Comparison of ENCODE assay signal across 8 mouse cellular contexts in the genomic region with DNA sequence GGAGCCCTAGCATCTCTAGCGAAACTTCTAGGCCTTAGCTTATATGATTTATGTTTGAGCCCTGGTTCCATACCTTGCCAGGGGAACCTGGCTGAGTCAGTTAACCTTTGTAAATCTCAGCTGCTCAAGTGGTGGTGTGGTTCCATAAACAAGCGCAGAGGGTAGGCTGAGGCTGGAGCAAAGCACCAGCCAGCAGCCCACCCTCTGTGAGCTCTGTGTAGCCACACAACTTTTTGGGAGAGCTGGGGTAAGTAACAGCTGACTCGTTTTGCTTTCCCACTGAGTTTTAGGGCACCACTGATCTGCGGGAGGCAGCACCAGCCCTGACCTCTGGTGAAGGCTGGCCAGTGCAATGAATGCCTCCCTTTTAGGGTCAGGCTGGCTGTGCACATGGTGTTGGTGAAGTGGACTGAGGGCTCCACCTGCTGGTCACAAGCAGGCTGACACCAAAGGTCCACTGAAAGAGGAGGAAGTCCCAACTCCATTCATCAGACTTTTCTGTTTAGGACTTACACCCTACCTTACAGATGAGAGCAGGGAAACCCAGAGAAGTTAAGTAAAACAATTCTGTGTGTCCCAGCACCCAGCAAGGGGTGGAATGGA. TPM values are rescaled to one million over a fixed set of nuclear protein-coding genes. Genes with fewer than 3 reads are reported as not detected.
DNase-seq lines count a peak whose midpoint lies in the region; ATAC-seq and TF ChIP-seq lines count a peak whose summit lies in the region.

No protein-coding gene starts in this region.

- no peak overlapping the region for H3K9ac ChIP-seq in hindbrain, embryonic 11.5 days (ENCODE audit: low read depth, low read length)
- H3K9ac ChIP-seq in lung, embryonic 16.5 days (ENCODE audit: low read length) = no peak overlapping the region

- no peak overlapping the region for H3K4me2 ChIP-seq in hindbrain, embryonic 11.5 days (replicated peaks; ENCODE audit: low read depth, low read length)
- H3K4me2 ChIP-seq in lung, embryonic 16.5 days (ENCODE audit: low read depth, low read length) = no peak overlapping the region

- H3K27me3 ChIP-seq in forebrain, embryonic 10.5 days (ENCODE audit: poor library complexity, severe bottlenecking) = no peaks in the 10 kb centered on the region
- H3K27me3 ChIP-seq in hindbrain, embryonic 11.5 days (ENCODE audit: control insufficient read depth, insufficient read depth, low read length) = no peaks in the 10 kb centered on the region
- H3K27me3 ChIP-seq in lung, embryonic 16.5 days (ENCODE audit: control insufficient read depth, insufficient read depth, low read depth, low read length) = no peaks in the 10 kb centered on the region

- H3K27ac ChIP-seq in forebrain, embryonic 10.5 days = peak overlapping the region; percentile 68
- no peak overlapping the region for H3K27ac ChIP-seq in hindbrain, embryonic 11.5 days (ENCODE audit: low read depth, low read length)
- H3K27ac ChIP-seq in layer of hippocampus, adult 2 months = no peak overlapping the region
- no peak overlapping the region for H3K27ac ChIP-seq in lung, embryonic 16.5 days (ENCODE audit: low read length)

- peaks cover 50% of the 10 kb centered on the region for H3K4me1 ChIP-seq in forebrain, embryonic 10.5 days
- no peaks in the 10 kb centered on the region for H3K4me1 ChIP-seq in hindbrain, embryonic 11.5 days (replicated peaks; ENCODE audit: control insufficient read depth, insufficient read depth, low read length)
- no peaks in the 10 kb centered on the region for H3K4me1 ChIP-seq in lung, embryonic 16.5 days (replicated peaks; ENCODE audit: control insufficient read depth, insufficient read depth, low read length)

- peak; percentile 81 for ATAC-seq in hindbrain, embryonic 11.5 days (ENCODE audit: low FRiP score)
- ATAC-seq in lung, embryonic 16.5 days (ENCODE audit: low read depth) = peak; percentile 69

- H3K9me3 ChIP-seq in forebrain, embryonic 10.5 days = no peaks in the 10 kb centered on the region
- no peaks in the 10 kb centered on the region for H3K9me3 ChIP-seq in hindbrain, embryonic 11.5 days (ENCODE audit: control insufficient read depth, low read length)
- no peaks in the 10 kb centered on the region for H3K9me3 ChIP-seq in lung, embryonic 16.5 days (ENCODE audit: control insufficient read depth, low read length)

- peak; percentile 72 for DNase-seq in ES-CJ7 (ENCODE audit: low read depth, low spot score)
- peak; percentile 24 for DNase-seq in c-Kit-negative CD71-positive TER-119-positive erythroid progenitor cells, embryonic 14.5 days (ENCODE audit: low read depth, low spot score)
- peak; percentile 85 for DNase-seq in forebrain, embryonic 10.5 days (ENCODE audit: extremely low spot score, low spot score)
- DNase-seq in hindbrain, embryonic 11.5 days (ENCODE audit: low spot score) = peak; percentile 87
- DNase-seq in layer of hippocampus, adult 2 months (ENCODE audit: low spot score in 2 of 2) = peak; percentile 64 to 69
- DNase-seq in ovary, postnatal 10 days (ENCODE audit: low spot score) = peak; percentile 26
- peak; percentile 64 for DNase-seq in thymus, postnatal 14 days

- H3K4me3 ChIP-seq in forebrain, embryonic 10.5 days = no peak overlapping the region
- no peak overlapping the region for H3K4me3 ChIP-seq in hindbrain, embryonic 11.5 days (ENCODE audit: low read depth, low read length)
- no peak overlapping the region for H3K4me3 ChIP-seq in layer of hippocampus, adult 2 months
- H3K4me3 ChIP-seq in lung, embryonic 16.5 days (ENCODE audit: low read length) = no peak overlapping the region

- 46% methylated on average over 4 of the region's 4 CpGs for WGBS in forebrain, embryonic 10.5 days
- WGBS in hindbrain, embryonic 11.5 days = 42% methylated on average over 4 of the region's 4 CpGs
- 48% methylated on average over 4 of the region's 4 CpGs for WGBS in lung, embryonic 16.5 days

- peaks cover 46% of the 10 kb centered on the region for H3K36me3 ChIP-seq in forebrain, embryonic 10.5 days (replicated peaks)
- no peaks in the 10 kb centered on the region; the same call in 1 of the 2 replicates for H3K36me3 ChIP-seq in hindbrain, embryonic 11.5 days (ENCODE audit: control insufficient read depth, insufficient read depth, low read length)
- no peaks in the 10 kb centered on the region; the same call in 1 of the 2 replicates for H3K36me3 ChIP-seq in lung, embryonic 16.5 days (ENCODE audit: control insufficient read depth, insufficient read depth, low read length)

- peak; percentile 93 for TF ChIP-seq CTCF in layer of hippocampus, adult 2 months (conservative IDR thresholded peaks at IDR 0.05)

RNA-seq across cellular contexts. Expression of a gene that starts 26.7 kb away (rescaled TPM):
- 30.4 and 30.9 TPM in 2 replicates for polyA plus RNA-seq in forebrain, embryonic 10.5 days (2016; fragmentation: Nextera tagmentation; extraction: Ambion mirVana)
- 6.2 and 7.7 TPM in 2 replicates for polyA plus RNA-seq in hindbrain, embryonic 11.5 days (2014; fragmentation: Nextera tagmentation; extraction: Ambion mirVana)
- 1 to 10 TPM; 3.7 to 3.9 TPM for total RNA-seq in layer of hippocampus, adult 2 months (2021)
- polyA plus RNA-seq in lung, embryonic 16.5 days (2015; fragmentation: Nextera tagmentation; extraction: Ambion mirVana) = 0.77 and 0.88 TPM in 2 replicates

Comparison
In these comparisons a context has a peak if more than half of its experiments do, and no peak if none do; other contexts are left out.
1. DNase-seq: peak in every context shown above with its lines; median percentile 87 in hindbrain, embryonic 11.5 days; 85 in forebrain, embryonic 10.5 days; 72 in ES-CJ7; 66 in layer of hippocampus, adult 2 months; 64 in thymus, postnatal 14 days; 26 in ovary, postnatal 10 days; 24 in c-Kit-negative CD71-positive TER-119-positive erythroid progenitor cells, embryonic 14.5 days.